Mouse (Mus musculus) neutrophil, adult 65 days (primary cell): ENCODE data around the gene Vmn2r38. TPM values are rescaled to one million over a fixed set of nuclear protein-coding genes. Genes with fewer than 3 reads are reported as not detected.

ENCODE experiments used
- total RNA-seq: library from RNA; stranded (reverse); gene quantifications from 2 replicates; pipeline ENCODE4 v1.2.4, GENCODE M21; 2023

The Vmn2r38 gene
- total RNA-seq = not detected in 2 replicates

GRCm38 (mm10) chr7:9097781-9098180 is at the start of gene Vmn2r38:
Gene Vmn2r38 (minus strand): TSS chr7:9097881.

GRCm38 (mm10) chr7:9030698-9031097 is 67.0 kb downstream of the Vmn2r38 start, which contains the start of gene Vmn2r39:
Gene Vmn2r39 (minus strand): TSS chr7:9030798.

Other genes with a start within 250 kb of the Vmn2r38 start
- gene Vmn2r40, start 166.4 kb downstream of the Vmn2r38 start, total RNA-seq = not detected in 2 replicates
- gene Vmn2r39, start 67.1 kb downstream of the Vmn2r38 start, total RNA-seq = not detected in 2 replicates
- gene Vmn2r37, start 125.8 kb upstream of the Vmn2r38 start, total RNA-seq = not detected in 2 replicates